Mouse (Mus musculus): ENCODE measurements at regions not wholly inside any gene's neighbourhood (a gene's known extent, or its start where the extent isn't known, plus 50 kb on each side); places are given as distances from the start of the nearest gene placed in this dataset.
A peak's percentile ranks its signal among the peaks of the same experiment; 100 is the strongest.

DNA sequence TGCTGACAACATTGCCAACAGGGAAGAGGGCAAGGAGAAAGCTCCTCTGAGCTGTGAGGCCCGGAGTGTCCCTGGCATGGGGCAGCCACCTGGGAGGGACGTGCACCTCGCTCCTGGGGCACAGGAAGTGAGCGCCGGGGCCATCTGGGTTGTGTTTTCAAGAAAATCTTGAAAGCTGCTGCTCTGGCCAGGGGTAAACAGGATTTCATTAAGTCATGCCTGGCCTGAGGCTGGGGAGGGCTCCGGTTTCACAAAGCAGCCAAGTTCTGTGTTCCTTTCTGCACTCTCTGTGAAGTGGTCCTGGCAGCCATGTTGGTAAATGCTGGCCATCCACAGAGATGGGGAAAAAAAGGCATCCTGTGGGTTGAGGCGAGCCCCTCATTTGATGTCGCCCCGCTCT is 406.8 kb upstream of the Zmiz1 start:
- no peak for DNase-seq (ENCODE audit: low read depth, low spot score)

DNA sequence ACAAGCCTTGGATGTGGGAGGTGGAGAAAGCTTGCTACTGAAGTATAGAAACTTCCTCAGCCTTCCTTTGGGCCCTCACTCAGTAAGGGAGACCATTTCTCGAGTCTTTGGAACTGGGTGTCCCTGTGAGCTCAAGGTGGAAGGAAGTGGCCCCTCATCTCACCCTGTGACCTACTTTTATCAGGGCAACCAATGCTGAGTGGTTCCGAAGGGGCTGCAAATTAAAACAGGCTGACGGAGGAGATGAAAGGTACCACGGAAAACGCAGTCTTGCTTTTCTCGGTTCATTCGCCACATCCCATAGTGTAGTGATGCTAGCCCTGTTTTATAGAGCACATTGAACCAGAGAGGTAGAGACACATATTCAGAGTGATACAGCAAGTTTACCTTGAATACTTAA is 399.6 kb upstream of the Zmiz1 start:
- no peak for DNase-seq (ENCODE audit: low read depth, low spot score)

DNA sequence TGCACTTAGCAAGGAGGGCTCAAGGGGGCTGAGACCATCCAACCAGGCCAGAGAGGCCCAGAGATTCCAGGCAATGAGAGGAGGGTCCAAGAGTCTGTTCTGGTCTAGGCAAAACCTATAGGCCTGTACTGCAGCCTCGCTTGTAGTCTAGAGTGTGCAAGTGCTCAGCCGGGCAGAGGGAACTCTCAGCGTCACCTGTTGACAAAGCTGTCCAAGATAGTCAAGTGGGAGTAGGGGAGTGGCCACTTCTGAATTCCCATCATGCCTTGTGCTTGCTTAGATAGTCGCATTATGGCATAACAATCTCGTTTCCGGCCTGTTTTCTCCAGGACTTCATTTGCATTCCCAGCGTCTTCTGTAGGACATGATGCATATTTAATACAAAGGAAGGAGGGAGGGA is 398.7 kb upstream of the Zmiz1 start:
- DNase-seq (ENCODE audit: low read depth, low spot score) = no peak

DNA sequence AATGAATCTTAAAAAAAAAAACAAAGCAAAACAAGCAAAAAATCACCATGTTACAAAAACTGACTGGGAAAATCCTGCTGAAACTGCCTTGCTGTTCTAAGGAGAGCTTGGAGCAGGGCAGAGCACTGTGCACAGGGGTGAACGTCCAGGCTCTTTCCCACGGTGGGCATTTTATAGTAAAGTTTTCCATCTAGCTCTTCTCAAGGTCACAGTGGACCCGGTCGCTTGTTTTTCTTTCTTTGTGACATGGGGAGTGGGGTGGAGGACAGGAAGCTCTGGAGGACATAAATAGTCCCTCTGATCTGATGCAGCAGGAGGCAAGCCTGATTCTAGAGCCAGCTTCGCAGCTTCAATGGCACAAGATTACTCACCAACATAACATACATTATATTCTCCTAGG is 395.9 kb upstream of the Zmiz1 start:
- no peak for DNase-seq (ENCODE audit: low read depth, low spot score)

DNA sequence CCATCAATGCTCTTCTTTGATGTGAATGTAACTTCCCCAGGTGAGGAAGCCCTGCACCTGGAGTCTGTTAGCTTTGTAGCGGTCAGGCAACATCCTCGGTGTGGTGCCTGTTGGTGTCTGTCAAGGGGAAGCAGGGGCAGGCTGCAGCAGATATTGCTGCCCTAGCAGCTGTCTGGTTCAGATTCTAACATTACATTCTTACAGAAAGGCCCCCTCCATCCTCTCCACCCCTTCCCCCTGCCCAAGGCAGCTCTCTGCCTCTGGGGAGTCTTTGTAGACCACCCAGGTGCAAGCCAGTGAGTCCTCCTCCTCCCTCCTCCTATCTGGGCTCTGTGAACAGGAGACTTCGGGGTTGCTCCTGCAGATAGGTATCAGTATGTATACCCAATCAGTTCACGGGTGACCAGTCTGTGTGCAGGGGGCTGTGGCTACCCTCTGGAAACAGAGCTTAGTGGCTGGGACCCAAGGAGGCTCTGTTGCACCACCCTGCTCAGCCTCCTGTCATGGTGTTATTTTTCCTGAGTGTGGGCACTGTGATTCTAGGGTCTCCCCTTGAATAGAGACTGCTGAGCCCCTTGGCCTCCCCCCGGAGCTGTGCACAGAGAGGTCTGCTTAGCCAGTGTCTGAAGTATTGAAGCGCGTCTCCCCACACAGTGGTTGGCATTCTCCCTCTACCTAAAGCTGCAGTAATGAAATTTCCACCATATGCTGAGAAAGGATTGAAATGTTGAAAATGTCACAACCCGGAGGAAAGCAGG is 394.6 kb upstream of the Zmiz1 start:
- DNase-seq (ENCODE audit: low read depth, low spot score) = no peak

DNA sequence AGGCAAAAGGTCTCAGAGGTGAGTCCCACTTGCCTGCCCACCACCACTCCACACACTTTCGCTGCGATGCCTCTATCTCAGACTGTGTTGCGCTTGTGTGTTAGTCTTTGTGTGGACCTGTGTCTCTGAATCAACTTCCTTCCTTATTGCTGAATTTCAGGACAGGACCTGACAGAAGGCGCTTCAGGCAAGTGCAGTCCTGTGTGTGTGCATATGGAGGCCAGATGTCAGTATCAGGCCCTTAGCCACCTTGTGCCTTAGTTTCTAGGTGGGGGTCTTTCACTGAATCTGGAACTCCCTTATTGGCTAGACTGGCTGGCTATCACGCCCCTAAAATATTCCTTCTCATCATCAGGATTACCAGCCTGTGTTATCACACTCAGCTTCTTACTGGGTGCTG is 391.6 kb upstream of the Zmiz1 start:
- no peak for DNase-seq (ENCODE audit: low read depth, low spot score)

DNA sequence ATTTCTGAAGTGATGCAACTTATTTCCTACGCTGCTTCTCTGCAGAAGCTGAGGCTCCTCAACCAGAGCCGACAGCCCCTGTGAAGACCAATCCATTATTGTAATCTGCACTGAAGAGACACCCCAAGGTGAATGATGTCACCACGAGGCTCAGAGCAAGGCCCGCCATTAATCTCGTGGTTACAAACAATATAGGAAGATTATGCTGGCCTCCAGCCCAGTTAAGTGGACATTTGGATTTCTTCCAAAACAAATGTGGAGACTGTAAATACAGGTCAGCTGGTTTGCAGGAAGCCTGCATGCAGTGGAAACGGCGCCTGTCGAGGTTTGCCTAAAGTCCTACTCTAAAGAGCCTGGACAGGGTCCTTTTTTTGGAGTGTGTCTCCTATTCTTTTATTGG is 390.6 kb upstream of the Zmiz1 start:
- DNase-seq (ENCODE audit: low read depth, low spot score) = no peak

DNA sequence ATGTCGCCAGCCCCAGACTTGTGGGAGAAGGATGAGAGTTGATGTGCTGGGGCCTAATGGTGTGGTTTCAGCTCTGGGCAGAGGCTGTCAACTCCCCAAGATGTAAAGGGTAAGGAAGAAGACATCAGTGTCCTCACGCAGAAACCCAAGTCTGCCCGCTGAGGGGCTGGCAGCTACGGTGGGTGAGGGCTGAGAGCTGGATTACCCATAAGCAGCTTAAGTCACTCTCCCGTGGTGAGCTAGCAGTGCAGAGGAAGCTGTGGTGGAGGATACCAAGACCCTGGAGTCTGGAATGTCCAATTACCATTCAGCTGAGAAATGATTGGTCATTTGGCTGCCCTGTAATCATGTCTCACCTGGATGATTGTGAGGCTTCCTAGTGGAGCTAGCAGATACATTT is 385.8 kb upstream of the Zmiz1 start:
- no peak for DNase-seq (ENCODE audit: low read depth, low spot score)

DNA sequence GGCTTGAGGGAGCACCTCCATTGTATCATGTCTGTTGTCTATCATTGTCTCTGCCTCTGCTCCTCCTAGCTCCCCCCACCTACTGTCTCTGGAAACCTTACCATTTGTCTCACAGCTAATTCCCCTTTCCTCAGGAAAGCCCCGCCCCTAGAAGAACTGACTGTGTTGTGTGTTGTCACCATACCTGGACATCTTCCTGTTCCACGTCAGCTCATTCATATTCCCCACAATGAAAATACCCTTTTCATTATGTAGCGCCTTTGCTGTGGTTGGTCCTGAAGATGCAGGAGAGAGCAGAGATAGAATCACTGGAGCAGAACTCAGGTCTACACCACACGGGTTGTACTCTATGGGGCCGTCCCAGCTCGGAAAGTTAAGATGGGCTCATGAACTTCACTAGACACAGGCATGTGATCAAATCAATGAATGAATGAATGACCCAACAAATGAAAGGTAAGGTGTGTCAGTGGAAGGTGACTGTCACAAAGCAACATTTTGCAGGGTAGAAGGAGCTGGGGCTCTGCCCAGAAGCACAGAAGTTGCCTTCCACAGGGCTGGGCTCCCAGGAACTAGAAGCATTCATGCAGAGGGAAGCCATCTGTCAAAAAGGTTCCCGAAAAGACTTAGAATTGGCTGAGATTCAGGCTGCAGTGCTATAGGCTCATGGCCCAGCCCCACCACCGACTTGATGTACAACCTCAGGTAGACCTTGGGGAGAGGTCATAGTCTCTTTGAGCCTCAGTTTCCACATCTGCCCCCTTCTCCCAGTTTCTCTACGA is 384.8 kb upstream of the Zmiz1 start:
- no peak for DNase-seq (ENCODE audit: low read depth, low spot score)

DNA sequence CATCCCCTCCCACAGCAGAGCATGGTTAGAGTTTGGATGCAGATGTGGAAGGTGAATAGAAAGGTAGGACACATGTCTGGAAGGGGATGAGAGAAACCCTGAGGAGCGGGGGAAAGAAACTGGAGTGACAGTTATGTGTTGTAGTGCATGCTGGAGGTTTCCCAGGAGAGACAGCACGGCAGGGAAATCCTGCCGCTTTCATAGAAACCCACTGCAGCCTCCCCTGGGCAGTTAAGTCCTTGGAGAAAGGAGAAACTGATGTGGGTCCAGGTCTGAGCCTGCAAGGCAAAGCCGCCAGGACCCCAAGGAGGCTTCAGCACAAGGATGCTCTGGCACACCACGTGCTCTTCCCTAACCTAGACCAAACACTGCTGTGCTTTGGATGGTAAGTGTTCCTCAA is 384.1 kb upstream of the Zmiz1 start:
- DNase-seq (ENCODE audit: low read depth, low spot score) = no peak

DNA sequence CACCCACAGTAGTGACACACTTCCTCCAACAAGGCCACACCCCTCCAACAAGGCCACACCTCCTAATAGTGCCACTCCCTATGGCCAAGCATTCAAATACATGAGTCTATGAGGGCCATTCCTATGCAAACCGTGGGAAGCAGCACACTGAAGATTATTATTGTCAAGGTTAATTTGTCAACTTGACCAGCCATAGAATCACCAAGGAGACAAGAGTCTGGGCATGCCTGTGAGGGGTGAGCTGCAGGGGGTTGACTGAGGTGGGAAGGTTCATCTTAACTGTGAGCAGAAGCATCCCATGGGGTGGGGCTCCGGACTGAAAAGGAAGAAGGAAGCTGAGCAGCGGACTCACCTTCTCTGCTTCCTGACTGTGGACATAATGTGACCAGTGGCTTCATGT is 378.6 kb upstream of the Zmiz1 start:
- no peak for DNase-seq (ENCODE audit: low read depth, low spot score)

DNA sequence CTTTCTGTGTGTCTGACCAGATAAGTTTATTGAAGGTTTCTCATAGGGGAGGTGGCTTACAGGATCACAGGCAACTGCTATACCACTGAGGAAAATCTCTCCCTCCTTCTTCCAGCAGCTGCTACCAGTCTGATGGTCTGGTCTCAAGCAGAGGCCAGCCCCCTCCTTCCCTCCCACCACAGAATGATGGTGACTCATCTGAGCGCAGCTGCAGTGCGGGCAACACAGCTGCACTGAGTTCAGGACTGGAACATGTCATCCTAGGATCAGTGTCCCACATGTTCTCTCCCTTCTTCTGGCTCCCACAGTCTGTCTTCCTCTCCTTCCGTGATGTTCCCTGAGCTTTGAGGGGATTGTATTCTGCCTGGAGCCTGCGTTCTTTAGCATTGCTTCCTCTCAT is 375.1 kb upstream of the Zmiz1 start:
- DNase-seq (ENCODE audit: low read depth, low spot score) = no peak

DNA sequence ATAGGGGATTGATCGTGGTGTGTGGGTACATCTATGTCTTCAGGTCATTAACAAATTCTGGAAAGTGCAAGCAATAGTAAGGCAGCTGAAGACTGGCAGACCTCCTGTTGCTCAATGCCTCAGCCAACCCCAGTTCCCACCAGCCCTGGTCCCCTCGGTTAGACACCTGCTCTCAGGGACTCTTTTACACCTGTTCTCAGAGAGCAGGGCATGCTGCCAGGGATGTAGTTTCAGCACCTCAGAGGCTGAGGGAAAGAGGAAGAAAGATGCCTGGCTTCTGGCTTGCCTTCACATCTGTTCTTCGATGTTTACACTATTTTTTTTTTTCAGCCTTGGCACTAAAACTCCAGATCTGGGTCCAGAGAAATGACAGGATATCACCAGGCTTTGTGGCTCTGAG is 362.2 kb upstream of the Zmiz1 start:
- DNase-seq (ENCODE audit: low read depth, low spot score) = no peak

DNA sequence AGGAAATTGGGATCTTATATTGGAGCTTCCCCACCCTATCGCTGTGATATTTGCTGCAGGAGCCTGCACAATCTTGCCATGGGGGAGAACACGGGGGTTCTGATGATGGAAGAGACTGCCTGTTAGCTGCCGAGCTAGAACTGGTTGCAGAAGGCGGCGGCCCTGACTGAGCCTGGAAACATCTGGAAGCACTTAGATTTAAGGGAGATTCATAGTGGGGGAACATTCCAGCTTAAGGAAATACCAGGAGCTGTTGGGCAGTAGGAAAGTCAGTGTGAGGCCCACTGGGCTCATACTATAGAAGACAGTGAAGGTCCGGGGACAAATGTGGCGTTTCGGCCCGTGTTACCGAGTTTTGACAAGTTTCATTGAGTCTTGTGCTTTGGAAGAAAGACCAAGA is 353.6 kb upstream of the Zmiz1 start:
- no peak for DNase-seq (ENCODE audit: low read depth, low spot score)

DNA sequence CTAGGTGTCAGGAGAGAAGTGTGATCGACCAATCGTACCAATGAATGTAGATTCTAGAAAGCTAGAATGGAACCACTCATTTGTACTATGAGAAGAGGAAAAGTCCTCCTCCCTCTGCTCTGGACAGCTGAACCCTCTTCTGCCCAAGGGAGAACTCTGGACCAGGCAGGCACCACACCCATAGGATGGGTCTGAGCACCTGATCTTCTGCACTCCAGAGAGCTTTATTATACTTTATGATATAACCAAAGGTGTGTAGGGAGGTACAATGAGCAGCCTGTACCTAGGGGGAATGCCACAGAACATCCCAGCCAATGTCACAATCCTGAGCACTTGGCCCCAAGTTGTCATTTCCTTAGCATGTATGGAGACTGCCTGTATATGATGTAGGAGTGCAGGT is 352.5 kb upstream of the Zmiz1 start:
- no peak for DNase-seq (ENCODE audit: low read depth, low spot score)

DNA sequence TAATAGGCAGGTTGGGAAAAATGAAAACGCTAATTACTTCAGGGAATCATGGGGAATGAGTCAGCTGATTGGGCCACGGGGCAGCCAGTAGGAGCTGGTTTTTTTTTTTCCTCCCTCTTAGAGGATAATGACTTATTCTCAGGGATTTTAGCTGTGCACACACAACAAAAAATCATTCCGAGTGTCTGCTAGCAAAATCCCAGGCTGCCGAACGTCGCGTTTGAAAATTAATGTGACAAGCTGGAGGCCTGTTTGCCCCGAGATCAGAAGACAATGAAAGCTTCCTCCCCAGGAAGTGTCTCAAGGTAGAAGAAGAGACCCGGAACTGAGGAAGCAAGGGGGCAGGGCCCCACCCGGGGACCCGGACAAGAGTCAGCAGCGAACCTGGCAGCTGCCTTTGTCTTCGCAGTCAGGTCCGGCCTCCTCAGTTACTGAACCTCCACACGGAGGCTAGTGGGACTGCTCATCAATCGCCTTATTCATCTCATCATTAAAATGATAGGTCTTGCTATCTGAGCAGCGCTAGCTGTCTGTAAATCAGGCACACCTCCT is 350.8 kb upstream of the Zmiz1 start:
- DNase-seq (ENCODE audit: low read depth, low spot score) = peak; percentile 49

DNA sequence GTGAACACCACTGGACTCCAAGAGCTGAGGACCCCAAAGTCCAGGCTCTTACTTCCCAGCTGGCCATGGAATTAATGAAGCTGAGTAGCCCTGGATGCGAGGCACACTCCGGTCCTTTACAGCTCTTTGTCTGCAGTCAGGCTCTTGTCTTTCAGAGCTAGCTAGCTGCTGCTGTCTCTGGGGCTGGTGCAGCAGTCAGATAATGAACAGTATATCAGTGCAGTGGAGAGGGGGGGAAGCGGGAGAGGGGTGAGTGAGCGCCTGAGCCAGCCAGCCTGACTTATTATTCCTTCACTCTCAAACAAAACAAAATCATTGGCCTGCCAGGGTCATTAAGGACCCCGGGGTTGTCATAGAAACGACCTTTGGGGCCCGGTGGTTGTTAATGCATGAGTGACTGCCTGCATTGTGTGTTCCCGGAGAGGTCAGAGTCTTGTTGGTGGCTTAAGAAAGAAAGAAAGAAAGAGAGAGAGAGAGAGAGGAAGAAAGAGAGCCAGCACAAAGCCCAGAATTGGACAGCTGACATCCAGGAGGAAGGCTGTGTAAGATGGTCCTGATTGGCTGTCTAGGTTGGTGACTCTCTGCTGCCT is 350.2 kb upstream of the Zmiz1 start:
- no peak for DNase-seq (ENCODE audit: low read depth, low spot score)

DNA sequence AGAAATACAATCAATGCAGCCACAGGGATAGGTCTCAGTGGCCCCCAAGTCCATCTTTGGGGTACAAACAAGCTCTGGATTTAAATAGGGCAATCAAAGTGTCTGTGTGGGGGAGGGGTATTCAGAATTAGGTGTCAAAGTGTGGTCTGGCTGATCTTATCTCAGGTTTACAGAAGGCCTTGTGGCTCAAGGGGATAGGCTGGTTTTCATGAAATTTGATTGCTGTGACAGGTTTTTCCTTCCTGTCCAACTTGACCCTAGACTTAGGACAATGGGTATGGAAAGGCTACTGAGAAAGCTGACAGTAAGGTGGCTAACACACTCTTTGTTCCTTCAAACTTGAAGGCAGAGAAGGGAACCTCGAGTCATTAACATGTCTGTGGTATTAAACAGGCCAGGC is 349.3 kb upstream of the Zmiz1 start:
- no peak for DNase-seq (ENCODE audit: low read depth, low spot score)

DNA sequence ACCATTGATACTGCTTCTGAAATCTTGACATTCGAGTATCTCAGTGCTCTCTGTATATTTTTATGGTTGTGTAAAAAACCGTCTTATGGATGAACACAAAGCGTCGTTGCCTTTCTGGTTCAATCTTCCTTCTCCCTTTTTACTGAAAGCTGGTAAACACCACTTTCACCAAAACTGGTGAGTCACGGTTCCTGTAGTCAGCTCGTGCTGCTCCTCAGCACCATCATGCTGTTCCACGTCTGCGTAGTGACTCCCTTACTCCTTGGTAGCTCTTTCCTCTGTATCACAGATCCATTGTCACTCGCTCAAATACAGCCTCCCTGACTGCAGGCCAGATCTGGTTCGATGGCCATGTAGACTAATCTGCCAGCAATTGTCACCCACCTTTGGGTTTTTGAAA is 346.2 kb upstream of the Zmiz1 start:
- DNase-seq (ENCODE audit: low read depth, low spot score) = no peak

DNA sequence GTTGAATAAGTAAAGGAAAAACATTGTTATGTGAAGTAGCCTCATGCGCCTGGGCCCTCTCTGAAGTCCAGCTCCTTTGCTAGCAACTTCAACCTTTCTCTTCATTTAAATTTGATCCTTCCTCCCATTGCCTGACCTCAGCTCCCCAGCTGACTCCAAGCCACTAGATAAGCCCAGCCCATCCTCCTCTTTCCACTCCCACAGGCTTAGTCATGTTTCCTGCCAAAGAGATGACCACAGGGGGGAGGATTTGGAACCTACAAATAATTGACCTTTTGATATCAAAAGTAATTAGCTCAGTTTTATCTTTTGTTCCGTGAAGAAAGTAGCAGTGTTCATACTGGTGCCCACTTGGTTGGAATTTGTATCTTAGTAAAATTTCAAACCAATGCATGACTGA is 345.7 kb upstream of the Zmiz1 start:
- no peak for DNase-seq (ENCODE audit: low read depth, low spot score)

DNA sequence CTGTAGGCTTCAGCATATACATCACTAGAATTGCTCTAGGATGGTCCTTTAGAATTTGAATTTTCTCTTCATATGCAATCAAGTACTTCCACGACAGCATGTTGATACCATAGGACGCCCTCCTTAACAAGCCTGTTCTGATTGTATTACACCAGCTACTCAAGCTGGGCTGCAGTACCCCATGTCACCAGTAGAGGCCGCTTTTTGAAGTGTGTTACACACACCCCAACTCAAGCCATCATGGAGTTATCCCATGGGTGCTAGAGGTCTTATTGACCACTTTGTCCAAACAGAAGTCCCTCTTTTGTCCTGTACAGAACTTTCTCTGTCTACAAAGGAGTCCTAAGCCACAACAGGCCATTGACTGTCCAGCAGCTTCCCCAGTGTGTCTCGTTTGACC is 342.6 kb upstream of the Zmiz1 start:
- DNase-seq (ENCODE audit: low read depth, low spot score) = peak; percentile 66

DNA sequence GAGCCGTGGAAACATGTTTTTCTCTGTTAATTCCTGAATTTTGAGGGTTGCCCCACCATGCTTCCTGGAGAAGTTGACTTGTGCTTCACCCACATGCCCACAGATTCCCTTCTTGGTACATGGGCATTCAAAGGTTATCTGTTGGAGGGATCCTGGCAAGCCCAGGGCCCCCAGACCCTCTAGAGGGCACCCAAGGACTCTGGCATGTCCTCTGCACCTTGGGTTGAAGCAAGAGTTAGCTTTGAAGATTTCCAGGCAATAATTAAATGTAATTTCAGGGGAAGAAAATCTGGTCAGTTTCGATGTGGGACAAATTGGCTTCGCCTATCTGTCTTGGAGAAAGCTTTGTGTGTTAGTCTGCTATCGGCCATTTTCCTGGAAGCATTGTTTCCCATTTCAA is 339.0 kb upstream of the Zmiz1 start:
- DNase-seq (ENCODE audit: low read depth, low spot score) = no peak

DNA sequence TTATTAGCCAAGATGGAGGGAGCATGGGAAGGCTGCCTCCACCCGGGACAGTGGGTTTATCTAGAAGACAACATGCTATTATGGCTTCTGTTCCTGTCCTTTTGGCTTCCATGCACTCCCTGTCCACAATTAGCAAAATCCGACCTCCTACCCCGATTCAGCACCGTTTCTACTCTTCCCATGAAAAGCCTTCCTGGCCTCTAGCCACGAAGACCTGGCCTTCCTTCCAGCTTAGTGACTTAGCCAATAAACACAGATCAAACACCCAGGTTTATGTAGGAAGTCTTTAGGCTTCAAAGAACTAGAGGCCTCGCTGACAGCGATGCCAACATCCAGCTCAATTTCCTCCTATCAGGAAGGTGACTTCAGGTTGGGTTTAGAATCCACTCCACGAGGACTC is 338.5 kb upstream of the Zmiz1 start:
- no peak for DNase-seq (ENCODE audit: low read depth, low spot score)
